Mouse (Mus musculus) MEL (cell line): Measurements from ENCODE around the gene Sox5.

ENCODE experiments used
- CTCF ChIP-seq, 3 experiments: IDR thresholded peaks in 2 of 3; conservative IDR thresholded peaks in 1 of 3; 2 replicates each; pipeline ENCODE4 v1.5.1; 2011 to 2012; ENCODE audit warnings: low read length in 3 of 3, low read depth in 2 of 3, mild to moderate bottlenecking in 2 of 3, improper control_type of control experiment in 1 of 3, inconsistent platforms in 1 of 3, mixed read lengths in 1 of 3, moderate library complexity in 1 of 3; ENCODE audit not compliant: control insufficient read depth in 1 of 3, insufficient read depth in 1 of 3, poor library complexity in 1 of 3, severe bottlenecking in 1 of 3
- EP300 ChIP-seq, 2 experiments: IDR thresholded peaks; 2 replicates each; pipeline ENCODE4 v1.6.1; 2011; ENCODE audit warnings: improper control_type of control experiment in 2 of 2, low read length in 2 of 2, low read depth in 1 of 2, mild to moderate bottlenecking in 1 of 2
- GABPA ChIP-seq: IDR thresholded peaks from 2 replicates; pipeline ENCODE4 v1.6.1; 2012; ENCODE audit warnings: low read depth, mild to moderate bottlenecking, inconsistent platforms, low read length, improper control_type of control experiment, moderate library complexity
- MAZ ChIP-seq: IDR thresholded peaks from 2 replicates; pipeline ENCODE4 v1.6.1; 2012; ENCODE audit warnings: low read depth, mild to moderate bottlenecking, inconsistent platforms, low read length, improper control_type of control experiment
- MXI1 ChIP-seq: IDR thresholded peaks from 2 replicates; pipeline ENCODE4 v1.6.1; 2011; ENCODE audit warnings: mild to moderate bottlenecking, low read depth, low read length, improper control_type of control experiment
- MYB ChIP-seq: IDR thresholded peaks from 2 replicates; pipeline ENCODE4 v1.6.1; 2011; ENCODE audit warnings: mild to moderate bottlenecking, low read depth, low read length, improper control_type of control experiment
- POLR2A ChIP-seq, 2 experiments: IDR thresholded peaks; 2 replicates each; pipeline ENCODE4 v1.6.1; 2011 to 2012; ENCODE audit warnings: low read length in 2 of 2, mild to moderate bottlenecking in 2 of 2, control low read depth in 1 of 2, improper control_type of control experiment in 1 of 2, low read depth in 1 of 2, moderate library complexity in 1 of 2; ENCODE audit not compliant: control insufficient read depth in 1 of 2, insufficient read depth in 1 of 2, poor library complexity in 1 of 2
- POLR2AphosphoS5 ChIP-seq: IDR thresholded peaks from 2 replicates; pipeline ENCODE4 v1.6.1; 2012; ENCODE audit warnings: low read depth, borderline replicate concordance, mild to moderate bottlenecking, inconsistent platforms, low read length, moderate library complexity, mixed read lengths
- UBTF ChIP-seq: IDR thresholded peaks from 2 replicates; pipeline ENCODE4 v1.6.1; 2012; ENCODE audit warnings: low read depth, mild to moderate bottlenecking, inconsistent platforms, low read length, improper control_type of control experiment, moderate library complexity, borderline replicate concordance; ENCODE audit not compliant: insufficient read depth
- USF1 ChIP-seq: IDR thresholded peaks from 2 replicates; pipeline ENCODE4 v1.6.1; 2014; ENCODE audit warnings: low read depth, mild to moderate bottlenecking, inconsistent platforms, low read length, improper control_type of control experiment, moderate library complexity
- ZC3H11A ChIP-seq: IDR thresholded peaks from 2 replicates; pipeline ENCODE4 v1.6.1; 2012; ENCODE audit warnings: low read depth, mild to moderate bottlenecking, inconsistent platforms, low read length, improper control_type of control experiment
- ZKSCAN1 ChIP-seq: IDR thresholded peaks from 2 replicates; pipeline ENCODE4 v1.6.1; 2012; ENCODE audit warnings: low read depth, mild to moderate bottlenecking, inconsistent platforms, low read length, improper control_type of control experiment, moderate library complexity

DNA sequence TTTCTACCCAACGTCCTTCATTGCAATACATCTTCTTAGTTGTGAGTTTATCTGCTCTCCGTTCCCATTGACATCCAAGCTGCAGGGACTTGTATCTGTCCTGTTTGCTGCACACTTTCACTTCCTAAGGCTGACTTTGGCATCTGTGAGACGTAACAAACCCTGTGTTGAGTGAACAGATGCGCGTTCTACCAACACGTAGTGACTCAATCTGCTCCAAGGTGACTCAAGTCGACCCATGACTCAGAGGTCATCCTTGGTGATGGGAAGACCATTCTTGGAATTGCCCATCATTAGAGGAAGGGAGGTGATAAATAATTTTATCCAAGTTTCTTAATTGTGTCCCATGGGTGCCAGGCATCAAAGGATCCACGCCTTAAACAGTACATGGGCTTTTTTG, 719.3 kb downstream of the Sox5 start:
- TF ChIP-seq USF1 = no peak
- TF ChIP-seq MXI1 = no peak
- no peak for TF ChIP-seq CTCF (IDR thresholded peaks at IDR 0.05 in 2 of 3, conservative IDR thresholded peaks at IDR 0.05 in 1 of 3; ENCODE audit: control insufficient read depth in 1 of 3, insufficient read depth in 1 of 3, low read depth in 2 of 3, low read length in 3 of 3, poor library complexity in 1 of 3, severe bottlenecking in 1 of 3)
- TF ChIP-seq POLR2A (IDR thresholded peaks at IDR 0.05; ENCODE audit: control insufficient read depth in 1 of 2, insufficient read depth in 1 of 2, low read depth in 1 of 2, low read length in 2 of 2, poor library complexity in 1 of 2) = no peak
- no peak for TF ChIP-seq POLR2AphosphoS5
- no peak for TF ChIP-seq GABPA
- TF ChIP-seq EP300 (IDR thresholded peaks at IDR 0.05; ENCODE audit: low read depth in 1 of 2, low read length in 2 of 2) = no peak
- TF ChIP-seq MYB = no peak
- TF ChIP-seq MAZ = no peak
- TF ChIP-seq ZC3H11A = no peak
- TF ChIP-seq UBTF = no peak
- no peak for TF ChIP-seq ZKSCAN1
